Mouse (Mus musculus): Measurements from ENCODE around the gene Borcs7.

GRCm38 (mm10) chr19:46658348-46658747, 31.4 kb upstream of the Borcs7 start:
- TF ChIP-seq E2F4 (IDR thresholded peaks at IDR 0.05; ENCODE audit: insufficient read depth) (no peak), POLR2A (IDR thresholded peaks at IDR 0.05; ENCODE audit: insufficient read length, low read depth) (no peak)

Data from myocyte (in vitro differentiated cells).